Mouse (Mus musculus) urinary bladder, postnatal 14 days (tissue): ENCODE results near the gene Hyal3.
"Not testable (repeated sequence)": the region's sequence is repeated elsewhere in the genome, so short reads cannot be mapped to it uniquely, and the experiment has no call there.

Source experiments
- DNase-seq: peaks from one replicate; pipeline ENCODE4 v3.0.0; 2021; ENCODE audit warnings: low spot score

Gene Hyal3

DNA sequence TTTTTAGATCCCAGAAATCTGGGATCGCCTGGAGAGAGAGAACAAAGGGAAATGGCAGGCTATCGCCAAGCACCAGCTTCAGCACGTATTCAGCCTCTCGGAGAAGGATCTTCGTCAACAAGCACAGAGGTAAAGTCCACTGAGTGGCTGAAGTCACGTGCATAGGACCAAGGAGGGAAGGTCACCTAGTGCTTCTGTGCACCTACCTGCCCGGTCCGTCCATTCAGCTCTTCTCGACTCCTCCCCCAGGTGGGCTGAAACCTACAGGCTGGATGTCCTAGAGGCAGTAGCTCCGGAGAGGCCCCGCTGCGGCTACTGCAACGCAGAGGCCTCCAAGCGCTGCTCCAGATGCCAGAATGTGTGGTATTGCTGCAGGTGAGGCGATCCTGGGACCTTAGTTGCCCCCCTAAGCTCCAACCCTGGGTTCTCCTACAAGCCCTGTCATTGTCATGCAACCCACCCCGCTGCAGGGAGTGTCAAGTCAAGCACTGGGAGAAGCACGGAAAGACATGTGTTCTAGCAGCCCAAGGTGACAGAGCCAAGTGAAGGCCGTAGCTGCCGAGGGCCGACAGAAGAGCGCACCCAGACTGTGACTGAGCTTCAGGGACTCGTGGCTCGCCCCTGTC, 30.0 kb upstream of the Hyal3 start:
- no peak for DNase-seq

DNA sequence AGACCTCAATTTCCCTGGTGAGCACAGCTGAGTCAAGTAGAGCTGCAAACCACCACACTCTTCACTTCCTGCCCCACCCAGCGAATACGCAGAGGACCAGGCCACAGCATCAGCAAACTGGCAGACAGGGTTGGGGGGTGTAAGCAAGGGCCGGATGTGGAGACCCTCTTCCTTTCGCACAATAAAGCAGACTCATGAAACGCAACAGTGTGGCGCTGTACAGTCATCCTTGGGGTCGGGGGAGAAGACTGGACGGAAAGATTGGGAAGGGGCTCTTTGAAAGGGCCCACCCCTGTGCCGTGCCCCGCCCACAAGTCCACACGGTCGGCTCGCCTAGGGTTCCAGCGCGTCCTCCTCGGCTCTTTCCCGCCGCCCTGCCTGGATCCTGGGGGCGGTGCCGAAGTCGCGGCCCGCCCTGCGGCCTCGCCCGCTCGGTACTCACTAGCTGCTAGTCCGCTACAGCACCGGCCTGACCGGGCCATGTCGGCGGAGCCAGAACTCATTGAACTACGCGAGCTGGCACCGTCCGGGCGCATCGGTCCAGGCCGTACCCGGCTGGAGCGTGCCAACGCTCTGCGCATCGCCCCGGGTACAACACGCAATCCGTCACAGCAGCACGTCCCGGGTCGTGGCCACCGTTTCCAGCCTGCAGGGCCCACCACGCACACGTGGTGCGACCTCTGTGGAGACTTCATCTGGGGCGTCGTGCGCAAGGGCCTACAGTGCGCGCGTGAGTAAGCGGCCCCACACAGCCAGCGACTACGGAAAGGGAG, 29.3 kb upstream of the Hyal3 start, which contains the start of gene Rassf1:
Rassf1 (plus strand) TSS at position 439 of the 773 bp plus-strand sequence.
- DNase-seq = peak; percentile 73

DNA sequence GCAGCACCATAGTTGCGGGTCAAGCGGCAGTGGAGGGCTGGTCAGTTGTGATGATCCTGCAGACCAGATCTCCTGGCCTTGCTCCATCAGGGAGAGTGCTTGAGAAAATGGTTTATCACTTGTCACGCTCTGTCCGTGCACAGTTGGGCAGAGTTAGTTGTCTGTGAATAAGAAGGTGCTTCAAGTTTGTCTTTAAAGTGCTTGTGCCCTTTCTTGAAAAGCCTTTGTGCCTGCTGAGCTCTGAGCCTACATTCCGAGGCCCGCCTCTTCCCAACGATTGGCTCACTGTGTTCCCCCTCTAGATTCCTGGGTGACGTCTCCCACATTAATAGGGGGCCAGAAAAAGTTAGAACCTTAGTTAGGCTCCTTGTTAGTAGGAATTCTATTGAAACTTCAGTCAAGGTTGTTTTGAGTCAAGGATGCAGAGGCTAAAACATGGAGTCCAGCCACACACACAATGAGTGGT, 28.7 kb upstream of the Hyal3 start:
- DNase-seq = no peak

DNA sequence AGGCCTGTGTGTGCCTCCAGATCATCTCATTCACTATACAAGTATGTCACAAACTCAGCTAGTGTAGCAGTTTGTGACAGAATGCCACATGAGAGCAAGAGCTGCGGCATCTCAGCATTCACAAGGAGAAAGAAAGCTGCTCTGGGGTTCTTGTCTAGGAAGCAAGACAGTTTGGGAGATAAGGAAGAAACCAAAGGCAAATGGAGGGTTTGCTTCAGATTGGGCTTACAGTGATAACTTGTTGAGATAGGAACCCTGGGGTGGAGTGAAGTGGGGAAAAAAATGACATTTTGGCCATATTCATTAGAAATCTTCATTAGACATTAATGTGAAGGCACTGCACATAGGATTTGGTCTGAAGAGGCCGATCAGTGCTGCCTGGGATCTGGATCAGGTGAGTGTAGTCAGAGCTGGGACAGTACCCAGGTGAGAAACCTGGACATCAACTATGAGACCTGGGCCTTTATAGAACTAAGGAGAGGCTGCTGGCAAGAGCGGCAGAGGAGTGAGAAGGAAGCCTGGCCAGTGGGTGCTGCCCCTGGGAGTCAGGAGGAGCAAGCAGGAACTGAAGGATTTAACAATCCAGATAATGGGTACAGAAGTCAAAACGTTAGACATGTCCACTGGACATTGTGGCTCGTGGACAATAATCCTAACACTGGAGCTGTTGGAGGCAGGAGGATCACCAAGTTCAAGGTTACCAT, 27.8 kb upstream of the Hyal3 start:
- no peak for DNase-seq

DNA sequence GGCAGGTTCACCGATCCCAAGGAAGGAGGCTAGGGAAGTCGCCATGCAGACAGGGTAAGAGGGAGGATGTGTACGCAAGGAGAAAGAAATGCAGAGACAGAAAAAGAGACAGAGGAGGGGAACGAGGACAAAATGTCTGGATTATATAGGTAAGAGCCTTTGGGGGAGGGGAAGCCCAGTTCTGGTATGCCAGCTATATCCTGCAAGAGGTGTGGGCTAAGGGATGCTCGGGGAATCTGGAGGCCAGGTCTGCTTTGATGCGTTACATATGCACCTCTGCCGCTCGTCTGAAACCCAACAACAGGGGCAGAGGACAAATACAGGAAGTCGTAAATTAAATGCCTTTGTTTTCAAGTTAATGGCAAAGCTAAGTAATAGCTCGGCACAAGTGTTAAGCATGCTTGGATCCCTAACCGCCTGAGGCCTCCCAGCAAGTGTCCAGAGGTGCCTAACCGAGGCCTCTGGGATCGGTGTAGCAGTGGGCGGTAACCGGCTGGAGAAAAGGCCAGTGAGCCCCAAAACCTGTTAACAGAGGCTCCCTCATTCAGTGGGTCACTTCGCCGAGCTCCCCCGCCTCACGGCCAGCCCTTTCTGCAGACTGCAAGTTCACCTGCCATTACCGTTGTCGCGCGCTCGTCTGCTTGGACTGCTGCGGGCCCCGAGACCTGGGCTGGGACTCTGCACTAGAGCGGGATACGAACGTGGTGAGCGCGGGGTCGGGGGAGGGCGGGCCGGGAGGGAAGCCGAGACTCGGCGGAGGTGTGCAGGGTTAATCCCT, 26.9 kb upstream of the Hyal3 start:
- no peak for DNase-seq

DNA sequence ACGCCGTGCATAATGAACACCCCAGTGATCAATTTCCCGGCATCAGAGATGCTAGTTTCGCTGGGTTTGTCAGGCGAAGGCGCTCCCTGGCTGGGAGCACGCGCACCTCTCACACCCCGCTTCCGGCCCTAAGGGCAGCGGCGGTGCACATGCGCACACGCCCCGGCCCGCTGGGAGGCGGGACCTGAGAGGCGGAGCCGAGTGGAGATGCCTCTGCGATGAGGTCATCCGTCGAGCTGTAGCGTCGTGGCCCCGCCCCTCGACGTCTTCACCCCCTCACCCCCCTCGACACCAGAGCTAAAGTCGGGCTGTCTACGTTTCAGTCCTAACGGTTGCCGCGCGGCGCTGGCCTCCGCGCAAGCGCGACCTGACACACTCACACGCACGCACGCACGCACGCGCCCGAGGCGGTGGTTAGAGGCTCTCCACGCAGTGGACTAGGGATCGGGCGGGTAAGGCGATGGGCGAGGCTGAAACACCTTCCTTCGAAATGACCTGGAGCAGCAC, 26.2 kb upstream of the Hyal3 start:
- peak; percentile 94 for DNase-seq

DNA sequence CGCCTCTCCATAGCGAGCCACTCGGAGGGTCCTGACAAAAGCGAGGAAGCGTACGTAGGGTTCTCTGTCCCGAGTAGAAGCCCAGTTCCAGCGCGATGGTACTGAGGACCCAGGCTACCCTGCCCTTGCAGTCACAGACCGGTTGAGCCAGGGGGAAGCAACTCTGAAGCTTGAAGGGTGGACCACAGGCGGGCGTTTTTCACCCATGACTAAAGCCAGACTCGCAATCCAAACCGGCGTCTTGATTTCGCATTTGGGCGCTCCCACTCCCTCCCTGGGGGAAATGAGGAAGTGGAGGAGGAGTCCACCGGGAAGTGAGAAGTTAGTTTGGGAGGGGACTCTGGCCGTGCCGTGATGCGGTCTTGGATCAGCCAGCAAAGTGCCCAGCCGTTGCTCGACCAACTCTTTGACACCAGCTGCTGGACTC, 25.6 kb upstream of the Hyal3 start:
- DNase-seq = peak; percentile 70

DNA sequence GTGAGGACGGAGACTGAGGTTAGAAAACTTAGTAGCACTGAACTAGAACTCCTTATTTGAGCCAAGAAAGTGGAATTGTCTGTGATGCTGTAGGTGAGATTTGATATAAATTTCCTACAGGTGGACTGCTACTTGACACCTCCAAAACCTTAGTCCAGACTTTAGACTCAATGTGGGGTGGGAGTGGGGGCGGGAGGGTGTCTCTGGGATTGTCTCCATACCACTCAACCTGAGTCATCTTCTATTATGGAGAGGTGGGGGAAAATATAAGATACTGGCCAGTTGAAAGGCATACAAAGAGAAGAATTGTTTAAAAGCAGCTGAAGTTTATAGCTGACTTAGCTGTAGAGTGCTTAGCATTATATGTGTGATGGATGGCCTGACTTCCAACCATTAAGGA, 24.9 kb upstream of the Hyal3 start:
- no peak for DNase-seq

DNA sequence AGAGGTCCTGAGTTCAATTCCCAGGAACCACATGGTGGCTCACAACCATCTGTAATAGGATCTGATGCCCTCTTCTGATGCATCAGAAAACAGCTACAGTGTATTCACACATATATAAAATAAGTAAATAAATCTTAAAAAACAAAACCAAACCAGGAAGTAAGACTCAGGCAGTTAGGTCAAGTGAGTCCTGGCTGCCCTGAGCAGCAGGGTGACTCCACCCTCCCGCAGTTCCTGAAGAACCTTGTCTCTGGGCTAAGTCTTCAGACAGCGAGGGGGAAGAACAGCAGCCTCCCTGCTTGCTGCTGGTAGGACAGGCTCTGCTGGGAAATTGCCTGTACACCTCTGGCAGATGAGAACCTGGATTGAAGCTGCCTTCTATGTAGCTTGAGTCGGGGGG, 24.3 kb upstream of the Hyal3 start:
- no peak for DNase-seq

DNA sequence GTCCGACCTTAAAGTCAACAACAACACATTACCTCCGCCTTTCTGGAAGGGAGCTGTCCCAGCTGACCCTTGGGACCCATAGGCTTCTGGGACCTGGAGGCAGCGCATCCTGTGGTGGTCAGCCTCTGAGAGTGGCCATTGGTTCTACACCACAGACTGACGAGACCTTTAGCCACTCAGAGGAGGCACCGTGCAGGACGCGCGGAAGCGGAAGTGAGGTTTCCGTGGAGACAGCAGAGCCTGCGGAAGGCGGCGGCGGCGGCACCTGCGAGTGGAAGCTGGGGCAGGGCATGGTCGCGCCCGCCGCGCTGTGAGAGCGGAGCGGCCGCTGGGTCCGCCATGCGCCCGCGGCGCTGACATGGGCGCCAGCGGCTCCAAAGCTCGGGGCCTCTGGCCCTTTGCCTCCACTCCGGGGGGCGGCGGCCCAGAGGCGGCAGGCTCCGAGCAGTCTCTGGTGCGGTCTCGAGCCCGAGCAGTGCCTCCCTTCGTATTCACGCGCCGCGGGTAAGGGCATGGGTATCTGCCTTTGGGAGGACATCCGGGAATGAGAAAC, 17.5 kb upstream of the Hyal3 start, which contains the start of gene Tusc2:
Tusc2 (plus strand) TSS at position 227 of the 553 bp plus-strand sequence.
- DNase-seq = peak; percentile 95

DNA sequence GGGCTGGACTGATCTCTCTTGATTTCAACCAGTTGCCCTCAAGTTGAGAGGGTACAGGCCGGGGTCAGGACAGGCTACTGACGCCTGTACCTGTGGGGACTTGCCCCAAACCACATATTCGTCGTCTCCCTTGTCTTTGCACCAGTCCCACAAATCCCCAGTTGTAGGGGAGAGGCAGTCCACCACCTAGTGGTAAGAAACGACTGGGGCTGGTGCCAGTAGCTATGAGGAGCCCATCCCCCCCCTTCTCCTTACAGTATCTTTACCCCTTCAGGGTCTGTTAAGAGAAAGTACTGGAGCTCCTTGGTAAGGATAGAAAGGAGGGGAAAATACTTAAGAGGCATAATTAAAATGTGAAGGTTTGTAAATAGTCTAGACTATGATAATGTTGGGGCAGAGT, 15.1 kb upstream of the Hyal3 start:
- not testable (repeated sequence) for DNase-seq

DNA sequence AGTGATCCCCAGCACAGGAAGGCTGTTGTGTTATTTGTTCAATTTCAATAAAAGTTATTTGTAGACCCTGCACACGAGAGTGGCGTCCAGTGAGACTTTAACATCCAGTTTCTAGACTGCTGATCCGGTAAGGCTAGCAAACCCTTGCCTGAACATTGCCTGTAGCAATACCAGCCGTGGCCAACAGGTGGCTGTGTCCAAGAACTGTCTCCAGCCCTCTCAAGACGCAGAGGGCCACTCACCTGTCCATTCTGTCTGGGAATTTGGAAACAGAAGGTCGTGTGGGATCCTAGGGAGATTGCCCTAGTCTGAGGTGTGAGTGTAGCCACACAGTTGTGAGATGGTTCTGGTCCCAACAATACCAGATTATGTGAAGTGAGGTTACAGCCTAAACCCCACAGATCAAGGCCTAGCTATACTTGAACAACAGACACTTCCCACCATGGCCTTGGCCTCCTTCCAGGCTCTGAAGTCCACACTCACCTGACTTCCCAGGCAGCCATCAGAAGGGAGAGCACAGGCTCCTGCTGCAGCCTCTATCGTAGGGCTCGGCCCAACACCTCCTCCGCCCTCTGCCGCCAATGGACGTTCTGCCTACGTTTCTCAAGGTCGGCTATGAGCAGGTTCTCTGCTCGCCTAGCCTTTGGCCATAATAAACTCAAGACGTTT, 14.4 kb upstream of the Hyal3 start:
- DNase-seq = peak; percentile 90

DNA sequence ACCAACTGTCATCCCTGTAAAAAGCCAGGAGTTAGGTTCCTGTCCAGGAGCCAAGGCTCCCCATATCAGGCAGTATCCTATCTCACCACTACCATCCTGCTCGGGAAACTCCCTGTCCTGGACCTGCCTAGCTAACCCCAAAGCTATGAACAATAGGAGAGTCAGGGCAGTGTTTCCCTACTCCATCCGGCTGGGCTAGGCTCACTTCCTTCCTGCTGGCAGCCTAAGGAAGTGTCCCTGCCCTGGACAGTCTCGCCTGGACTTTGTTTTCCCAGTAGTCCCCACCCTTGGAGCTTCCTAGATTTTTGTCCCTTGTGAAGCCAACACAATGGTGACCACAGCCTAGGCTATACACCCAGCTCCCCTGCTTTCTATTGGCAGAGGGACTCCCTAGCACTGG, 13.8 kb upstream of the Hyal3 start:
- DNase-seq = no peak

DNA sequence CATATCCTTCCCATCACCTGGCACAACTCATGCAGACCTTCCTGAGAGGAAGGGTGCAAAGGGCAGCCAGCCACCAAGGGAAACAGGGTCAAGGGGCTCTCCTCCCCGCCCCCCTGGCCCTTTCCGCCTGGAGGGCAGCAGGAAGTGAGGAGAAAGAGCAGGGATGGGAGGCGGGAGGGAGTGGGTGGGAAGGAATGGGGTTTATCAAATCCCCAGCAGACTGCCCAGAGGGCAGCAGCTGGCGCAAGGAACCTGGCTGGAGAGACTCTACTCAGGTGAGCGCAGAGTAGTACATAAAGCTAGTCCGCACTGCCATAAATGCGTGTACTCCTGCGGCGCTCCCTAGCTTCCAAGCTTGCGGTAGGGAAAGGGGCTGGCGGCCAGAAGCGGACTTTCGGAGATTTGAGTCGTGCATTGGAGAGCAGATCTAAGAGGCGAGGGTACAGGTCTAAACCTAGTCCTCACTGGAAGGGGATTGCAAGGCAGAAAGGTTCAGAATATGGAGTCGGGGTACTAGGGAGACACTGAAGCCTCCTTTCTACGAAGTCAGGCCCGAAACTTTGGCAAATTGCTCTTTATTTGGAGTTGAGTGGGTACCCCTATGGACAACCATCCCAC, 12.8 kb upstream of the Hyal3 start, which contains the start of gene Hyal2:
Hyal2 (plus strand) TSS at position 244 of the 618 bp plus-strand sequence.
- DNase-seq = no peak

DNA sequence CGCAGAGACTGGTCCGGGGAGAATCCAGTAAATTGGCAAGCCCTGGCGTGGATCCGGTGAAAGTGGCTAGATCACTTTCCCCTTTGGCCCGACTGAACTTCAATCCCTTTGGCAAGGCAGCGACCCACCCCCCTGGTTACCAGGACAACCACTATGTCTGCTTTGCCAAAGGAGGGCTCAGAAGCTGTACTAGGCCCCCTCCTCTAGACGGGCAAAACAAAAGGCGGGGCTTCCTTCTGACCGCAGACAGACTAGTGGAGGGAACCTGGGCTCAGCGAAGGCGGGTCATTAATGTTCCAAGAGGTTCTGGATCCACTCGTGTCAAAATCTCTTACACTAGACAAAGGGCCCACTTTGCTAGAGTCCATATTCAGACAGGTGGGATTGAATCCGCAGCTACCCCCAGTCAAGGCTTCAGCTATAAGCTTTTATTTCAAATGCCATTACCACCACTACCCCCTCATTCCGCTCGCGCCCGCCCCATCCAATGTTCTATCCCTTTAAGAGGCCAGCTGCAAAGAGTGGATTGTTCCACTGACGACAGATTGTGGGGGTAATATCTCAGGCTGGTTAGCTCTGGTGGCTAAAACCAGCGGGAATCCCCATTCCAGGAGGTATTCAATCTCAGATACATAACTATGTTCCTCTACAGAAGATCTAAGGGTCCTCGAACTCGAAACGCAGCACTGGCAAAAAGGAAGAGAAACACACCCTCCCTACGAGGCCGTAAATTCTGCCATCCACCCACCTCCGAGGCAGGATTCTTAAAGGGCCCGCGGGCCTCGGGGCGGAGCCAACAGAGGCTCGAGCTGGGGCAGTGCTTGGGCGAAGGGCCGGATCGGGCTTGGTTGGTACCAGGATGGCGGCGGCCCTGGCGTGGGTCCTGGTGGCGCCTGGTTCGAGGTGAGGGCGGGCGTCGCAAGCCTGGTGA, 12.0 kb upstream of the Hyal3 start:
- DNase-seq = peak; percentile 89

DNA sequence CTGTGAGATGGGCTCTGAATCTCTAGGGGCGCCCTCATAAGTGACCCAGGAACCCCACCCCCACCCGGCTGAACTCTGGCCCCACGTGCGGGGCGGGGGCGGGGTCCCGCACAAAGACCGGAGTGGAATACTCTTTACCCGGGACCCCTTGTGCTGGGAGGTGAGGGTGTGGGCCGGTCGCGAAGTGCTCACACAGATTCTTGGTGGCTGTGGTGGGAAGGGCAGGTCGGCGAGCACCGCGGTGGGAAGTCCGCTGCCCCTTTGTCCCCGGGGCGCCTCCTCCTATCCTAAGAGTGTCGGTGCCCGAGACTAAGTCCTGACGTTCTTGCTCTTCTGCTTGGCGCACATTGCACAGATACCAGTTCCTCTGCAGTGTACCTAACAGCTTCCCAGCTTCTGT, 11.3 kb upstream of the Hyal3 start:
- DNase-seq = no peak

DNA sequence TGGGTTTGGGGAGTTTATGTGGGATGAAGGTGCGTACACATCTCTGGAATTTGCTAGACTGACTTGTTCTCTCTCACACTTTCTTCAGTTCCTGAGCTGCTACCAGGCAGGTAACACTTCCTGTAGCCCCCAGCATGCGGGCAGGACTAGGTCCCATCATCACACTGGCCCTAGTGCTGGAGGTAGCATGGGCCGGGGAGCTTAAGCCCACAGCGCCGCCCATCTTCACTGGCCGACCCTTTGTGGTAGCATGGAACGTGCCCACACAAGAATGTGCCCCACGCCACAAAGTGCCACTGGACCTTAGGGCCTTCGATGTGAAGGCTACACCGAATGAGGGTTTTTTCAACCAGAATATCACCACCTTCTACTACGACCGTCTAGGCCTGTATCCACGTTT, 10.6 kb upstream of the Hyal3 start:
- DNase-seq = no peak

DNA sequence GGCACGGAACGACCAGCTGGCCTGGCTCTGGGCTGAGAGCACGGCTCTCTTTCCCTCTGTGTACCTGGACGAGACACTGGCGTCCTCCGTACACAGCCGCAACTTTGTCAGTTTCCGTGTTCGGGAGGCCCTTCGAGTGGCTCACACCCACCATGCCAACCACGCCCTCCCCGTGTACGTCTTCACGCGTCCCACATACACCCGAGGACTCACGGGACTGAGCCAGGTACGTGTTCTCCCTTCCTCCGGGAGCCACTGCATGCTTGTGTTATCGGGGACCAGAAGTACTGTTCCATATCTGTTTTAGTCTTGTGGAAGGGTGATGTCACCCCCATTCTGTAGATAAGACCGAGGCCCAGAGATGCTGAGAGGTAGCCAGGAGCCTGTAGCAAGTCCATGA, 9.8 kb upstream of the Hyal3 start:
- DNase-seq = no peak
